Mouse (Mus musculus): ENCODE data around the gene Rasal2.

DNA sequence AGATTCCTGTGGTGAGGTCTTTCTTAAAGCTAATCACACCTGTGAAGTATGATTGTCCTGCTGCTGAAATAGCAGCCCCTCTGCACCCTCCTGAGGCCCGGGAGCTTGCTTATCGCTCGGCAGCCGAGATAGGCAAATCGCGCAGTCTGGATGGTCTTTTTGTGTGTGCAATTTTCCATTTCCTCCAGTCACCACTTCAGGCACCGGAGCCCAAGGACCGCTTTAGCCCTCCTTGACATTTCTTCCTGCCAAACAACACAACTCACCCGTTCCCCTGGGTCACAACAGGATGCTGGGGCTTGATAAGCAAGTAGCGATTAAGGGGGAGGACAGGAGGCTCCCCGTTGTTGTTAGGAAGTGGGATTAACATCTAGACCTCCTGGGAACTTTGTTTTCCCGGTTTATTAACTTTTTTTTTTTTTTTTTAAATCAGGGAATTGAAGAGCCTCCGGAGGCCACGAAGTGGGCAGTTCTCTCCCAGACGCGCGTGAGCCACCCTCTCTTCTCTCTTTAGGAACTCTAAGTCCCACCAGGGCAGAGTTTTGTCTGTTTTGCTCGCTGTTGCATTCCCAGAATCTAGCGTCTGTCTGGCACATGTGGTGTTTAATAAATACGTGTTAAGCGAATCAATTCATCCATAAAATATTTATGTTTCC is 37.7 kb upstream of the Rasal2 start:
- TF ChIP-seq CTCF (IDR thresholded peaks at IDR 0.05; ENCODE audit: borderline replicate concordance, extremely low read depth, insufficient read depth, insufficient read length) (no peak), POLR2A (IDR thresholded peaks at IDR 0.05; ENCODE audit: borderline replicate concordance, extremely low read depth, insufficient read depth, insufficient read length, poor library complexity, severe bottlenecking) (no peak)
